Mouse (Mus musculus) urinary bladder, adult 18-20 months (tissue): ENCODE measurements at regions not wholly inside any gene's neighbourhood (a gene's known extent, or its start where the extent isn't known, plus 50 kb on each side); places are given as distances from the start of the nearest gene placed in this dataset.

Experiments
- DNase-seq, 2 experiments: peaks; one replicate each; pipeline ENCODE4 v3.0.0; 2022; ENCODE audit warnings: low spot score in 2 of 2, mixed read lengths in 2 of 2

- no peak for DNase-seq
Measured at GRCm38 (mm10) chr14:24999008-24999572, 459.9 kb upstream of the Zmiz1 start.

- no peak for DNase-seq
Measured at GRCm38 (mm10) chr14:25005241-25005946, 453.6 kb upstream of the Zmiz1 start.

GRCm38 (mm10) chr14:25011926-25012325 is 447.1 kb upstream of the Zmiz1 start:
- no peak for DNase-seq

- DNase-seq: no peak
Measured at GRCm38 (mm10) chr14:25015288-25016238, 443.4 kb upstream of the Zmiz1 start.

GRCm38 (mm10) chr14:25017860-25018259 is 441.1 kb upstream of the Zmiz1 start:
- DNase-seq: no peak

- DNase-seq: no peak
Measured at GRCm38 (mm10) chr14:25019306-25019905, 439.6 kb upstream of the Zmiz1 start.

DNA sequence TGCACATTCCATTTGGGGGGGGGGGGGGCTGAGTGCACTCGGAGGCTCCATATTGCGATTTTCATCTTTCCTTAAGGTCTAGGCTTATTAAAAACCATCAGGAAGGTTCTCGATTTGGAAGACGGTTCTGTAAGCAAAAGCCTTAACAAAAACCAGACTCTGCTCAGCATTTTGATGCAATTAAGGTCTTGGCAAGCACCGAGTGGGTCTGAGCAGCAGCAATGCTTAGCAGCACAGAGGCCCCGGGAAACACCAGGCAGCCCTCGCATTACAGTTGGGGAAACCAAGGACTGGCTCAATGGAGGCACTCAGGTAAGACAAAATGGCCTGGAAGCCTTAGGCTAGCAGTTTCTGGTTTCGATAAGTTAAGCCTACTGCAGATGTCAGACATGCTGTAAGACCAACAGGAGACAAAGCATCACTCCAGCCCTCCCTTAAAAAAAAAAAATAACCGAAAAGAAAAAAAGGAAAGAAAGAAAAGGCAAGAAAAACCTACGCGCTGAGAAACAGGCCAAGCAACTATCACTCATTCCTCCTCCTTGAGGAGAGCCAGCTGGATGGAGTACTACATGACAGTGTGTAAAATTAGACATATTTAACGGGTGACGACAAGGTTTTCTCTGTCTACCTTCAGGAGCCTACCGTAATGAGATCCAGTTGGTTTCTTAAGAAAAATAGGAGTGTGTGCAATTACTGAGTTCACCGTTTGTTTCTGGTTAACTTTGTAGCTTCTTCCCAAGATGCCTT is 436.3 kb upstream of the Zmiz1 start:
- DNase-seq: no peak

- no peak for DNase-seq
Measured at GRCm38 (mm10) chr14:25023270-25023800, 435.6 kb upstream of the Zmiz1 start.

DNA sequence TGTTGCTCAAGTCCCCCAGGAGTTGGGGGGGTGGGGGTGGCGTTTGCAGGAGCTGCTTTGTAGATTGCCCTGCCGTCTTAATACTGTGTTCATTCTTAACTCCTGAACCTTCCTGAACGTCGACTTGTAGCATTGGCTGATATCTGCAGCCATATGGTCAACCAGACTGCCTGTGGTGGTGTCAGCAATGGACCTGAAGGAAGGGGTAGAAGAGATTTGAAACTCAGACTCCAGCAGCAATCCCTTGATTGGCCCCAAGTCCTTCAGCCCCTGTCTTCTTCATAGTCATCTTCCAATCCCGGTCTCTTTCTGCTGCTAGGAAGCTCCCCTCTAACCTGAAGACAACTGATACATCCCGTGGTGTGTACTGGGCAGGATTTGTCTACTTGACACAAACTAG is 433.9 kb upstream of the Zmiz1 start:
- no peak for DNase-seq

DNA sequence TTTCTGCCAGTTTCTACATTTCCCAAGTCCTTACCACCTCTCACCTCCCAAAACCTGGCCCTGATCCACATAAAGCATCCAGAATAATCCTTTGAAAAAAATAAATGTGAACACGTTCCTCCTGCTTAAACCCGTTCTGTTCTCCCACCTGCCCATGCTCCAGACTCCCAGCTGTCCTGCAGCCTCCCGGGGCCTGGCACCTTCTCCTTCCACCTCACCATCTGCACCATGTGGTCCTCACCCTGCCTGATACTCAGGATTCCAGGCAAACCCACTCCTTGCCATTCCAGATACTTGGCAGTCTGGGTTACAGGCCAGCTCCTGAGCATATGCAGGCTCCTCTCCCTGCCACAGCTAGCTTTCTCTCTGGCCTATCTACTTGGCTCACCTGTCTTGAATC is 431.9 kb upstream of the Zmiz1 start:
- DNase-seq: no peak

DNA sequence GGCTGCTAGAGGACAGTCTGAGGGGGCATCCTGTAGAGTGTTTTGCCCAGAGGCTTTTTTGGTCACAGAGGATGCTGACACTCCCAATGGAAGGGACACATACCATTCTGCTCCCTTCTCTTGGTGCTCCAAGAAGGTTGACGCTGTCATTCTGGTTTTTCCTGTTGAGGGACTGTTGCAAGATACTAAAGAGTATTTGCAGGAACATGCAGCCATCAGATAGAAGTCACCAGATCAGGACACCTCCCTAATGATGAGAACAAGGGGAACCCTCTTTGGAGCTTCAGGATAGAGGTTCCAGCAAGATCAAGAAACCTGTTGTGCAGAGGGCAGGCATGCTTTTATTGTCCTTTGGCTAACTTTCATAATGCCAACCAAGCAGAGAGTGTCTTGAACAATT is 431.1 kb upstream of the Zmiz1 start:
- DNase-seq: no peak

DNA sequence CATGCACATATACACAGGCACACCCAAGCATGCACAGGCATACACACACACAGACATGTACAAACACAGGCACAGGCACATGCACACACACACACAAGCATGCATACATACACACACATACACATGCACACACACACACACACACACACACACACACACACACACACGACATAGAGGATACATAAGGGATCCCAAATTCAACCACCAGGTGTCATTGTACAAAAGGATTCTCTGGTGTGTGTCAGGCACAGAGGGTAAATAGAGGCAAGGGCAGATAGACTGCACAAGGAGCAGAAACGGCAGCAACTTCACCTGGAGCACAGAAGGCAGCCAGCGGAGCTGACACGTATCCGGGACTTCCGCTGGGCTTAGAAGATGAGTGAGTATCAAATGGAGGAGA is 428.1 kb upstream of the Zmiz1 start:
- no peak for DNase-seq

- no peak for DNase-seq
Measured at GRCm38 (mm10) chr14:25031756-25032680, 427.0 kb upstream of the Zmiz1 start.

GRCm38 (mm10) chr14:25032899-25033298 is 426.1 kb upstream of the Zmiz1 start:
- DNase-seq: no peak

GRCm38 (mm10) chr14:25042265-25042664 is 416.7 kb upstream of the Zmiz1 start:
- no peak for DNase-seq

DNA sequence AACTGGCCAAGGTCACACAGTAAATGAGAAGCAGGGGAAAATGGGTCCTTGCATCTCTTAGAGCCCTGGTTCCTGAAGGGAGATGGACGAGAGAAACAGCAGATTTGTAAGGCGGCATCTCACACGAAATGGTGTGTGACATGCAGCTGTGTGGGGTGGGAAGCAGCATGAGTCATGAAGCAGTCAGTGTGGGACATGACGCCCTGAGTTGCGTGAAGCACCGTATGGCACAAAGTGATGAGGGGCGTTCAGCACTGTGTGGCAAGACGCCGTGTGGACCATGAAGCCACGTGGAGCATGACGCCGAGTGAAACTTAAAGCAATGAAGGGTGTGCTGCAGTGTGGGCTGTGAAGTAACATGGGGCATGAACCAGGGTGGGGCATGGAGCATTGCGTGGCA is 414.9 kb upstream of the Zmiz1 start:
- DNase-seq: no peak

- DNase-seq: no peak
Measured at GRCm38 (mm10) chr14:25044867-25045266, 414.1 kb upstream of the Zmiz1 start.

DNA sequence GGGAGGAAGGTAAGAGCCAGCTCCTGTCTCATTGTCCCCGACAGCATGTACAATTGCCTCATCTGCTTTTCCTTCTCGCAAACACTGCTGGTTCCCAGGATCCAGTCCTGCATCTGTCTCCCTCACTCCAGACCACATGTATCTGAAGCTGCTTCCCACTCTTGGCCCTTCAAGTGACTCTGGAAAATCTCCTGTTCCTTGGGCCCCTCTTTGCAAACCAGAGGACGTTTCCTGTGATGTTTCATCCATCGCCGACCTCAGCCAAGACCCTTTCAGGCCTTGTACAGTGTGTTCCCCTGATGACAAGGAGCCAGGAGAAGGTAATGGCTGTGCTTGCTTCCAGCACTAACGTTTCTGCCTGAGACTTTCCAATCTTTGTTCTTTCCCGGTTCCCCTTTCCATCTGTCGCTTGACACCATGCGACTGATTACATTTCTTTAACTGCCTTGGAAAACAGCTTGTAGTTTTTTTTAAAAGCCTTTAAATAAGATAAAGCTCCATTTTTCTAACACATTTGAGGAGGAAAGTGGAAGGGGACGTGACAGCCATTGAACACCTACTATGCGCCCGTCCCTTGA is 408.2 kb upstream of the Zmiz1 start:
- DNase-seq: no peak

DNA sequence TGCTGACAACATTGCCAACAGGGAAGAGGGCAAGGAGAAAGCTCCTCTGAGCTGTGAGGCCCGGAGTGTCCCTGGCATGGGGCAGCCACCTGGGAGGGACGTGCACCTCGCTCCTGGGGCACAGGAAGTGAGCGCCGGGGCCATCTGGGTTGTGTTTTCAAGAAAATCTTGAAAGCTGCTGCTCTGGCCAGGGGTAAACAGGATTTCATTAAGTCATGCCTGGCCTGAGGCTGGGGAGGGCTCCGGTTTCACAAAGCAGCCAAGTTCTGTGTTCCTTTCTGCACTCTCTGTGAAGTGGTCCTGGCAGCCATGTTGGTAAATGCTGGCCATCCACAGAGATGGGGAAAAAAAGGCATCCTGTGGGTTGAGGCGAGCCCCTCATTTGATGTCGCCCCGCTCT is 406.8 kb upstream of the Zmiz1 start:
- DNase-seq: no peak

GRCm38 (mm10) chr14:25059351-25059750 is 399.6 kb upstream of the Zmiz1 start:
- no peak for DNase-seq
